Mouse (Mus musculus): Measurements from ENCODE around the gene Abcc5. TPM values are rescaled to one million over a fixed set of nuclear protein-coding genes. Genes with fewer than 3 reads are reported as not detected.

The Abcc5 gene
- total RNA-seq, 2 experiments from 2014 or later: 209 to 242 TPM

Other genes starting within 250 kb of the Abcc5 start
- 10 to 100 TPM; 46.4 to 54.3 TPM for gene Map6d1, start 185.0 kb downstream of the Abcc5 start, total RNA-seq (2021)
- gene Parl, start 124.0 kb downstream of the Abcc5 start, total RNA-seq (2021): 10 to 100 TPM; 53.3 to 54.4 TPM
- not detected for gene Cyp2ab1, start 101.0 kb downstream of the Abcc5 start, total RNA-seq (2021)
- 10 to 100 TPM; 60.8 to 61.7 TPM for gene Eif2b5, start 72.4 kb upstream of the Abcc5 start, total RNA-seq (2021)
- 10 to 100 TPM; 70.9 to 72.1 TPM for gene Dvl3, start 90.6 kb upstream of the Abcc5 start, total RNA-seq (2021)
- 100 to 1,000 TPM; 900 to 913 TPM for gene Ap2m1, start 109.1 kb upstream of the Abcc5 start, total RNA-seq (2021)
- 10 to 100 TPM; 82.5 to 91.4 TPM for gene Abcf3, start 122.2 kb upstream of the Abcc5 start, total RNA-seq (2021)
- 10 to 100 TPM; 49.0 to 58.2 TPM for gene Vwa5b2, start 163.1 kb upstream of the Abcc5 start, total RNA-seq (2021)
- gene Eef1akmt4, start 185.2 kb upstream of the Abcc5 start, total RNA-seq (2021): 1 to 10 TPM; 1.8 to 2.7 TPM
- not detected for gene Gm49333, start 185.2 kb upstream of the Abcc5 start, total RNA-seq (2021)
- 10 to 100 TPM; 12.9 to 14.4 TPM for gene Alg3, start 185.3 kb upstream of the Abcc5 start, total RNA-seq (2021)
- gene Camk2n2, start 194.9 kb upstream of the Abcc5 start, total RNA-seq (2021): 100 to 1,000 TPM; 151 to 168 TPM
- gene Ece2, start 203.4 kb upstream of the Abcc5 start, total RNA-seq (2021): 10 to 100 TPM; 21.5 to 26.8 TPM
- gene Psmd2, start 225.3 kb upstream of the Abcc5 start, total RNA-seq (2021): 100 to 1,000 TPM; 230 to 231 TPM
- 100 to 1,000 TPM; 279 to 287 TPM for gene Eif4g1, start 241.9 kb upstream of the Abcc5 start, total RNA-seq (2021)